ENCODE assay signal across 9 mouse cellular contexts in genomic region chr13:21715131-21715863, GRCm38 (mm10). TPM values are rescaled to one million over a fixed set of nuclear protein-coding genes. Genes with fewer than 3 reads are reported as not detected.
A peak's percentile ranks its signal among the peaks of the same experiment; 100 is the strongest.
DNase-seq lines count a peak whose midpoint lies in the region; ATAC-seq and TF ChIP-seq lines count a peak whose summit lies in the region.
"Had no signal": no experiment of that assay in that cellular context is flagged by ENCODE, and none has a peak within 500 bp of the region (broad histone marks: within the 10 kb centered on the region; RNA-seq: fewer than 3 reads in every experiment).

No protein-coding gene starts in this region.

- peak overlapping the region; percentile 77 for H3K4me2 ChIP-seq in hindbrain, embryonic 15.5 days
- H3K4me2 ChIP-seq in midbrain, embryonic 11.5 days: peak overlapping the region; percentile 80

- under 1% methylated on average over 22 of the region's 22 CpGs for WGBS in hindbrain, embryonic 15.5 days
- WGBS in midbrain, embryonic 11.5 days: under 1% methylated on average over 22 of the region's 22 CpGs

- H3K27ac ChIP-seq in ES-E14 (ENCODE audit: insufficient read depth, low read depth, low read length, poor library complexity, severe bottlenecking): peak overlapping the region; percentile 80
- H3K27ac ChIP-seq in hindbrain, embryonic 15.5 days (replicated peaks): peak overlapping the region; percentile 92
- H3K27ac ChIP-seq in midbrain, embryonic 11.5 days (ENCODE audit: low read depth, low read length): peak overlapping the region; percentile 92

- in situ Hi-C loops in ES-E14 (cut with MboI; ENCODE audit: low sequenced_read_pairs in 2 of 2, unreplicated experiment in 2 of 2): loop anchor here in 1 of 2 experiments (25.0 kb wide), 1 partner anchor 553 kb away; no protein-coding TSS in a partner anchor

- intact Hi-C loops in gastrocnemius, postnatal 14 days (cut with DNase I; ENCODE audit: low total_unique reads): no loop called here

- ATAC-seq in hindbrain, embryonic 15.5 days (ENCODE audit: low FRiP score, low read depth): no peak
- no peak for ATAC-seq in midbrain, embryonic 11.5 days (ENCODE audit: low FRiP score)

- no peaks in the 10 kb centered on the region for H3K9me3 ChIP-seq in ES-E14 (ENCODE audit: control insufficient read depth, insufficient read depth, low read depth, low read length)
- no peaks in the 10 kb centered on the region for H3K9me3 ChIP-seq in hindbrain, embryonic 15.5 days
- H3K9me3 ChIP-seq in midbrain, embryonic 11.5 days (ENCODE audit: control insufficient read depth, low read length): no peaks in the 10 kb centered on the region

- peak; percentile 6 to 39 for DNase-seq in layer of hippocampus, adult 18-20 months (ENCODE audit: low spot score in 2 of 2)
- no peak for DNase-seq in layer of hippocampus, adult 11-12 months (ENCODE audit: low spot score)
- DNase-seq in ES-E14 (ENCODE audit: low read depth, low spot score): no peak
- peak; percentile 70 for DNase-seq in embryo, embryonic 9.5 days (ENCODE audit: extremely low spot score)
- DNase-seq in midbrain, embryonic 11.5 days (ENCODE audit: low spot score, missing footprints): peak; percentile 94
- DNase-seq in urinary bladder, adult 2 months (ENCODE audit: low spot score): no peak
- no peak for DNase-seq in gastrocnemius, postnatal 14 days

- H3K9ac ChIP-seq in ES-E14 (ENCODE audit: insufficient read depth, low read depth, low read length, poor library complexity, severe bottlenecking): peak overlapping the region; percentile 65
- H3K9ac ChIP-seq in hindbrain, embryonic 15.5 days: peak overlapping the region; percentile 42
- H3K9ac ChIP-seq in midbrain, embryonic 11.5 days (ENCODE audit: low read length): peak overlapping the region; percentile 75

- peak overlapping the region; percentile 52 to 54 for H3K4me3 ChIP-seq in ES-E14 (ENCODE audit: insufficient read depth in 1 of 2, low read depth in 1 of 2, low read length in 2 of 2, poor library complexity in 1 of 2, severe bottlenecking in 1 of 2)
- peak overlapping the region; percentile 44 for H3K4me3 ChIP-seq in hindbrain, embryonic 15.5 days
- peak overlapping the region; percentile 44 for H3K4me3 ChIP-seq in midbrain, embryonic 11.5 days (ENCODE audit: low read depth, low read length)

- H3K4me1 ChIP-seq in ES-E14 (ENCODE audit: control insufficient read depth in 2 of 2, insufficient read depth in 2 of 2, low read length in 2 of 2, poor library complexity in 1 of 2): no peaks in the 10 kb centered on the region
- peaks cover 36% of the 10 kb centered on the region for H3K4me1 ChIP-seq in hindbrain, embryonic 15.5 days (replicated peaks)
- H3K4me1 ChIP-seq in midbrain, embryonic 11.5 days (ENCODE audit: control insufficient read depth, insufficient read depth, low read length): peaks cover 16% of the 10 kb centered on the region

- H3K27me3 ChIP-seq in hindbrain, embryonic 15.5 days: no peaks in the 10 kb centered on the region
- H3K27me3 ChIP-seq in midbrain, embryonic 11.5 days (ENCODE audit: control insufficient read depth, insufficient read depth, low read length): no peaks in the 10 kb centered on the region

- no peaks in the 10 kb centered on the region for H3K36me3 ChIP-seq in ES-E14 (ENCODE audit: control insufficient read depth, insufficient read depth, low read length, poor library complexity, severe bottlenecking)
- no peaks in the 10 kb centered on the region for H3K36me3 ChIP-seq in hindbrain, embryonic 15.5 days
- H3K36me3 ChIP-seq in midbrain, embryonic 11.5 days (ENCODE audit: control insufficient read depth, insufficient read depth, low read length): no peaks in the 10 kb centered on the region

TF ChIP-seq in ES-E14, 5 proteins besides CTCF, POLR2A, EP300 and RAD21:
- no peak for TF ChIP-seq ZC3H11A (IDR thresholded peaks at IDR 0.05; ENCODE audit: borderline replicate concordance, low read depth, low read length)
- no peak for TF ChIP-seq CHD2 (IDR thresholded peaks at IDR 0.05; ENCODE audit: low read depth, low read length)
- no peak for TF ChIP-seq ZNF384 (IDR thresholded peaks at IDR 0.05; ENCODE audit: low read depth, low read length)
- TF ChIP-seq HCFC1 (IDR thresholded peaks at IDR 0.05; ENCODE audit: borderline replicate concordance, insufficient read depth, low read length): no peak
- no peak for TF ChIP-seq MAFK (IDR thresholded peaks at IDR 0.05; ENCODE audit: insufficient read depth, low read depth, low read length)

RNA-seq across cellular contexts. Expression of gene Hist1h2bl, which starts 0.6 kb away (rescaled TPM):
- 10 to 100 TPM; 27.6 to 36.7 TPM for total RNA-seq in layer of hippocampus, adult 18-20 months (2021)
- 1,275 and 1,694 TPM in 2 replicates for total RNA-seq in ES-E14 (2012; rRNA removed)
- polyA plus RNA-seq in hindbrain, embryonic 15.5 days (2015; fragmentation: Nextera tagmentation; extraction: Ambion mirVana): not detected in 2 replicates
- 0.85 and 2.7 TPM in 2 replicates for polyA plus RNA-seq in midbrain, embryonic 11.5 days (2014; fragmentation: Nextera tagmentation; extraction: Ambion mirVana)
- 0.91 TPM in 1 of 2 replicates, not detected in the other for polyA plus RNA-seq in urinary bladder, adult 2 months (2012; rRNA removed)
- total RNA-seq in gastrocnemius, postnatal 14 days (2021): 10 to 100 TPM; 79.9 to 84.7 TPM

RNA-seq across cellular contexts. Expression of gene Hist1h2ai, which starts 0.9 kb away (rescaled TPM):
- 10 to 100 TPM in 1 of 2 experiments, 1 to 10 TPM in 1; 8.2 to 48.5 TPM for total RNA-seq in layer of hippocampus, adult 18-20 months (2021)
- 1,685 and 2,304 TPM in 2 replicates for total RNA-seq in ES-E14 (2012; rRNA removed)
- 6.2 and 7.8 TPM in 2 replicates for polyA plus RNA-seq in hindbrain, embryonic 15.5 days (2015; fragmentation: Nextera tagmentation; extraction: Ambion mirVana)
- 19.8 and 20.9 TPM in 2 replicates for polyA plus RNA-seq in midbrain, embryonic 11.5 days (2014; fragmentation: Nextera tagmentation; extraction: Ambion mirVana)
- not detected in 2 replicates for polyA plus RNA-seq in urinary bladder, adult 2 months (2012; rRNA removed)
- total RNA-seq in gastrocnemius, postnatal 14 days (2021): 10 to 100 TPM; 70.5 to 87.6 TPM

RNA-seq across cellular contexts. Expression of gene Hist1h3h, which starts 2.2 kb away (rescaled TPM):
- 10 to 100 TPM; 48.4 to 55.7 TPM for total RNA-seq in layer of hippocampus, adult 18-20 months (2021)
- total RNA-seq in ES-E14 (2012; rRNA removed): 2,227 and 2,394 TPM in 2 replicates
- 2.5 and 3.5 TPM in 2 replicates for polyA plus RNA-seq in hindbrain, embryonic 15.5 days (2015; fragmentation: Nextera tagmentation; extraction: Ambion mirVana)
- polyA plus RNA-seq in midbrain, embryonic 11.5 days (2014; fragmentation: Nextera tagmentation; extraction: Ambion mirVana): 11.6 and 12.9 TPM in 2 replicates
- polyA plus RNA-seq in urinary bladder, adult 2 months (2012; rRNA removed): not detected in 2 replicates
- total RNA-seq in gastrocnemius, postnatal 14 days (2021): 100 to 1,000 TPM; 108 to 117 TPM

RNA-seq across cellular contexts. Expression of gene Hist1h2bm, which starts 6.5 kb away (rescaled TPM):
- total RNA-seq in layer of hippocampus, adult 18-20 months (2021): 1 to 10 TPM; 2.9 to 3.3 TPM
- total RNA-seq in ES-E14 (2012; rRNA removed): 468 and 757 TPM in 2 replicates
- polyA plus RNA-seq in hindbrain, embryonic 15.5 days (2015; fragmentation: Nextera tagmentation; extraction: Ambion mirVana): 0.51 and 1.7 TPM in 2 replicates
- polyA plus RNA-seq in midbrain, embryonic 11.5 days (2014; fragmentation: Nextera tagmentation; extraction: Ambion mirVana): 4.2 and 5.7 TPM in 2 replicates
- 0.25 TPM in 1 of 2 replicates, not detected in the other for polyA plus RNA-seq in urinary bladder, adult 2 months (2012; rRNA removed)
- total RNA-seq in gastrocnemius, postnatal 14 days (2021): 10 to 100 TPM; 20.2 to 23.0 TPM

RNA-seq across cellular contexts. Expression of gene Olfr1359, which starts 17.4 kb away (rescaled TPM):
- not detected for total RNA-seq in layer of hippocampus, adult 18-20 months (2021)
- total RNA-seq in ES-E14 (2012; rRNA removed): not detected in 2 replicates
- not detected in 2 replicates for polyA plus RNA-seq in hindbrain, embryonic 15.5 days (2015; fragmentation: Nextera tagmentation; extraction: Ambion mirVana)
- polyA plus RNA-seq in midbrain, embryonic 11.5 days (2014; fragmentation: Nextera tagmentation; extraction: Ambion mirVana): not detected in 2 replicates
- polyA plus RNA-seq in urinary bladder, adult 2 months (2012; rRNA removed): not detected in 2 replicates
- not detected for total RNA-seq in gastrocnemius, postnatal 14 days (2021)
- total RNA-seq: hematopoietic stem cell, adult 5-6 weeks had no signal

Comparison
In these comparisons a context has a peak if more than half of its experiments do, and no peak if none do; other contexts are left out.
1. DNase-seq: peak in layer of hippocampus, adult 18-20 months (2 of 2), embryo, embryonic 9.5 days (single experiment) and midbrain, embryonic 11.5 days (single experiment); none in layer of hippocampus, adult 11-12 months (single experiment), ES-E14 (single experiment), urinary bladder, adult 2 months (single experiment) and gastrocnemius, postnatal 14 days (single experiment).
2. RNA of gene Hist1h2bl, which starts 0.6 kb away (total RNA-seq): 1,275 to 1,694 TPM in ES-E14; 79.9 to 84.7 TPM in gastrocnemius, postnatal 14 days and 27.6 to 36.7 TPM in layer of hippocampus, adult 18-20 months; every median in the first group is over 10 times any median in the second.
3. RNA of gene Hist1h2ai, which starts 0.9 kb away (total RNA-seq): 1,685 to 2,304 TPM in ES-E14; 70.5 to 87.6 TPM in gastrocnemius, postnatal 14 days and 8.2 to 48.5 TPM in layer of hippocampus, adult 18-20 months; every median in the first group is over 10 times any median in the second.
4. RNA of gene Hist1h3h, which starts 2.2 kb away (total RNA-seq): 2,227 to 2,394 TPM in ES-E14; 108 to 117 TPM in gastrocnemius, postnatal 14 days and 48.4 to 55.7 TPM in layer of hippocampus, adult 18-20 months; every median in the first group is over 10 times any median in the second.
5. Peak in every context shown above with its lines, with median percentiles within 50 percentile points of each other: H3K27ac ChIP-seq, H3K4me3 ChIP-seq and H3K9ac ChIP-seq.